Mouse (Mus musculus) adrenal gland, postnatal 10 days (tissue): ENCODE measurements around the gene Gng12. TPM values are rescaled to one million over a fixed set of nuclear protein-coding genes. Genes with fewer than 3 reads are reported as not detected.

ENCODE experiments used
- DNase-seq: peaks from one replicate; pipeline ENCODE4 v3.0.0; 2021; ENCODE audit warnings: mixed read lengths
- total RNA-seq, 2 experiments: library from RNA; stranded (reverse); gene quantifications; 2 replicates each; pipeline ENCODE4 v1.2.3; 2021

The Gng12 gene
- total RNA-seq, 2 experiments from 2014 or later = 85.5 to 86.4 TPM

DNA sequence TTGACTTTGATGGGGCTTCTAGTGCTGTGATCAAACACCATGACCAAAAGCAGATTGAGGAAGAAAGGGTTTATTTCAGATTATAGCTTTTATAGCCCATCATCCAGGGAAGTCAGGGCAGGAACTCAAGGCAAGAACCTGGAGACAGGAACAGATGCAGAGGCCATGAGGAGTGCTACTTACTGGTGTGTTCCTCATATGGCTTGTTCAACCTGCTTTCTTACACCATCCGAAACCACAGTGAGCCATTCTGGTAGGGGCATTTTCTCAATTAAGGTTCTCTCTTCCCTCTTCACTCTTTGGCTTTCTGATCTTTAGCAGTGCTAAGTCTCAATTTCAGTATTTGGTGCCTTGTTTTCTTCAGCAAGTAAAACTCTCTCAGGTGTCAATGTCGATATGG, 19.4 kb downstream of the Gng12 start:
- DNase-seq = no peak

DNA sequence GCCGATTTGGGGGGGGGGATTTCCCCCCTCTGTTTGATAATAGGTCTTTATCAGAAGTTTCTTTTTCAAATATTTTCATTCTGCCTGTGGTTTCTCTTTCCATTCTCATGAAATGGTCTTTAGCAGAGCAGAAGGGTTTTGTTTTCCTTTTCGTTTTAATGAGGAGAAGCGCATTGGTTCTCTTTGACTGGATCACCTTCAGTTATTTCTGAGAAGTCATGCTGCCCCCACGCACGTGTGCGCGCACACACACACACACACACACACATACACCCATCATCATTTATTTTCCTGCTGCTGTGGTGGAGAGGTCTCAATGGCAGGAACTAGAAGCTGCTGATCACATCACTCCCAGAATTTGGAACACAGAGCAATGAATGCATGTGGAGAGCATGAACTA, 20.8 kb downstream of the Gng12 start:
- DNase-seq = no peak

DNA sequence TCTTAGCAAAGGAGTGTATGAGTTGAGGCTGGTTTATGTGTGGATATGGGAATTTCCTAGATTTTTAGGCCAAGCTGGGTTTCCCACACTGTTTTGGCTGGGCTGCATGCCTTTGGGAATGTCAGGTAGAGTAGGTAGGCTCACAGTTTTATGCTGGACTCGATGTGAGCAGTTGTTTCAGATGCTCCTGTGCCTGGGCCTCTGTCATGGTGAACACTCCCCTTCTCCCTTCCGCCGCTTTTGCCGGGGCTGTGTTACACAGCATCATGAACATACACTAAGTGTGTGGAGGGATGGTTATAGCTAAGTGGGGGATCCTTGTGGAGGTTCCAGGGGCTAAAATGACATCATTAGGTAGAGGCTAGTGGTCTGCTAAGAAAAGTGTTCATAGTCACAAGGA, 24.6 kb downstream of the Gng12 start:
- no peak for DNase-seq

DNA sequence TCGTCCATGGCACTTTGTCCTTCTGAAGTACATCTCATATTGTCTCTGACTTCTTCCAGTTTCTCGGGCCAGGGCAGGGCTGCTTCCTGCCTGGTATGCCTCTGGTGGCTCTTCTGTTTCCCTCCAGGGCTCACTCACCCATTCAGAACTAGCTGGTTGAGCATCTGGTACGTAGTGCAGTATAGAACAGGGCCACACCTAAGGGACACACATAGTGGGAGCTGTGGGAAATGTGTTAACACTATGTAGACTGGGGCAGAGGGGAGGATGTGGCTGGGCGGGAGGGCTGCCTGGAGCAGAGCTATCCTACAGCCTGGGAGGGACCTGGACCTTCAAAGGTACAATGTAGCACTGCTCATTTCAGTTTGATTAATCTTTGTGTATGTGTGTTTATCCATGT, 25.6 kb downstream of the Gng12 start:
- DNase-seq = no peak

DNA sequence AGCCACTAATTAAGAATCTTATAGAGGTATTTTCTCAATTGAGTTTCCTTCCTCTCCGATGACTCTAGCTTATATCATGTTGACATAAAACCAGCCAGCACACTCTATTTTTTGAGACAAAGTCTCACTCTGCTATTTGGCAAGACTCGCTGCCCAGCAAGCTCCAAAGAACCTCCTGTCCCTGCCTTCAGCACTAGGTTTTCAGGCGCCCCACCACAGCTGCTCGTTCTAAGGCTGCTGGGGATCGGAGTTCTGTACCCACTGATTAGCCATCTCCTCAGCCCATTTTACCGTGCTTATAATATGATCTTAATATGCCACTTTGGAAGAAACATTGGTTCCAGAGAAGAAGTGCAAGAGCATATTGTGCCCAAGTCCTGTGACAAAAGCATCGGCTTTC, 26.3 kb downstream of the Gng12 start:
- DNase-seq = no peak

DNA sequence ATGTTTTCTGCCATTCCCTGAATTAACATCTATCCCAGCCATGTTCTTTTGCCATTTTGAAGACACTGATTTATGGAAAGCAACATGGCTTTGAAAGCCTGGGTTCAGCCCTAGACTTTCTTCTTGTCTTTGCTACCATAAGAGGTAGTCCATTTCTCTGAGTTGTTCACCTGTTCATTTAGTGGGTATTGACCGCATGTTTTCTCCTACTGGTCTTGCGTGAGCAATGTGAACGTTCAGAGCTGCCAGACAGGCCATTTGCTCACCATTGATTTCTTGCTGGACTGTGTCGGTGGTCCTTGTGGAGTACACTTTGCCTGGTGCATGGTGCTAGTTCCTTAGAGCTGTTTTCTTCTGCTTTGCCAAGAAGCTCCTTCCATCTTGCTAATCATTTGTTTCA, 27.7 kb downstream of the Gng12 start:
- no peak for DNase-seq

DNA sequence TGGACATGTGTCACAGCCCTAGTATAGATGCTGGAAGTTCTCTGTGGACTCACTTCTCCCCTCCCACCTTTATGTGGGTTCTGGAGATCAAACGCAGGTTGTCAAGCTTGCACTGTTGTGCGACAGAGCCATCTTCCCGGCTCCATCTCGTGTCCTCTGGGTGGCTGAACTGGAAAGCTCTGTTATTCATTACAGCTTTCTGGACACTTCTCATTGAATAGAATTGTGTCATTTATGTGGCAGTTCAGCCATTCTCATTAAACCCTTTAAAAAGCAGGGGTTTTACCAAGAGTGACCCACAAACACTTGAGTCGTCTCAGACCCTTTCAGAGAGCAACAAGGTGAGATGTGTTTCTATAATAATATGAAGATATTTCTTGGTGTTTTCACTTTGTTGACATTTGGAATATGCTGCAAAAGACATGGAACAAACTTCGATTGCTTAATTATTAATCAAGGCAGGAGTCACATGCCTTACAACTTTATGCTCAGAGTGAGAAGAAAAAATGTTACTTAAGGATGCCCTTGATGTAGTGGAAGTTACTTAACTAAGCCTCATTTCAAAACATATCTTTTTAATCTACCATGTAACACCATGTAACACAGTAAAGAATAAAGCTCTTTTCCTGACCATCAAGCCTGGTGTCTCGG, 28.2 kb downstream of the Gng12 start:
- DNase-seq = no peak

DNA sequence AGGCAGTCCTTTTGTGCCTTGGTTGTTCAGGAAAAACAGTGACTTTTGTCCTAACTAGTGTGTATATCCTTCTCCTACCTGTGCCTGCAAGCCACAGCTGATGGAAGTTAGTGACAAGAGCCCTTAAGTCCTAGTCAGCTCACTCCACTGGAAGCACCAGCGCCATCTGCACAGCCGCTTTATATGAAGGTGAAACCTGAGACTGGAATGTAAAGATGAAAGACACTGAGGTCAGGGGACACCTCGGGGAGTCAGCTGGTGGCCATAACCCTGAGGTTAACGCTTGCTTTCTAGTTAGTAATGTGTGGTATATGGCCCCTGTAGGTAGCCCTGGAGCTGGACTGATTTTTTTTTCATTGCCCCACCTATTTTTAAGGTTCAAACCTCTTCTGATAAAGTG, 30.1 kb downstream of the Gng12 start:
- no peak for DNase-seq

DNA sequence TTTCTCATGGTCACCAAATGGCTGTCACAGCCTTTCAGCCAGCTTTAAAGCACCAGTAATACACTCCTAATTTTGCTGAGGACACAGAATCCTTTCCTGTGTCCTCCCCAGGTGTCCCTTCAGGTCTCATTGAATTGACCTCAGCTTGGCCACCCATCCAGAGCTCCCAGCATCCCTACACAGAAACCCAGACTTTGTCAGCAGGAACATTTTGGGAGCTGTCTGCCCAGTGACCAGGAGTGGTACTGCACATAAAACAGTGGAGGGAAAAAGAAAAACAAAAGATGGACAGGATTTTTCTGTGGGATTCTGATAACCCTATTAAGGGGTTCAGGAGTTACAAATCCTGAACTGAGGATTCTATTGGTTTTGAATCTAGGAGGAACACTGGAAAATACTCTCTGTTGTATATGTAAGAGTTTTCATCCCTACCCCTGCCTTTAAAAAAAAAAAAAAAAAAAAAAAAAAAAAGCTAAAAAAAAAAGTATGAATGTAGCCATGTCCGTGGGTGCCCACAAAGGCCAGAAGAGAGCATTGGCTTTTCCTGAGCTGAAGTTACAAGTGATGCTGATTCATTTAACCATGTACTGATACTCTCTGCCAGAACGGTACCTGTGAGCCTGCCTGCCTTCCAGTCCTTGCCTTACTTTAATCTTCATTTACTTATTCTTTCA, 32.9 kb downstream of the Gng12 start:
- no peak for DNase-seq

DNA sequence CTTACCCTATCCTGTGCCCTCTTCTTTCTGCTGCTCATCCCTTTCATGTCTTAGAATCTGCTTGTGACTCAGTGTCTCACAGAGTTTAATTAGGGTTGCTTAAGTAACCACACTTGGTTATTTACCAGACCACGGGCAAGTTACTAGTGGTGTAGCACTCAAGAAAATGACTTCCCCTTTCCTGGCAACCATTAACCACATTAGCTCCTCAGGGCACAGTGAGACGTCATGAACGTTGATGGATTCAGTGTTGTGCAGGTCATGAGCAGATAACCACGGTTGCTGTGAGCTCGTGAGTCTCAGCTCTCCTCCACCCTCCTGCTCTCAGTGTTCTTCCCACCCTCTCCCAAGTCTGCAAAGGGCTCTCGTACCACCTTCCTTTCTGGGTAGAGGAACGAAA, 33.5 kb downstream of the Gng12 start:
- no peak for DNase-seq

DNA sequence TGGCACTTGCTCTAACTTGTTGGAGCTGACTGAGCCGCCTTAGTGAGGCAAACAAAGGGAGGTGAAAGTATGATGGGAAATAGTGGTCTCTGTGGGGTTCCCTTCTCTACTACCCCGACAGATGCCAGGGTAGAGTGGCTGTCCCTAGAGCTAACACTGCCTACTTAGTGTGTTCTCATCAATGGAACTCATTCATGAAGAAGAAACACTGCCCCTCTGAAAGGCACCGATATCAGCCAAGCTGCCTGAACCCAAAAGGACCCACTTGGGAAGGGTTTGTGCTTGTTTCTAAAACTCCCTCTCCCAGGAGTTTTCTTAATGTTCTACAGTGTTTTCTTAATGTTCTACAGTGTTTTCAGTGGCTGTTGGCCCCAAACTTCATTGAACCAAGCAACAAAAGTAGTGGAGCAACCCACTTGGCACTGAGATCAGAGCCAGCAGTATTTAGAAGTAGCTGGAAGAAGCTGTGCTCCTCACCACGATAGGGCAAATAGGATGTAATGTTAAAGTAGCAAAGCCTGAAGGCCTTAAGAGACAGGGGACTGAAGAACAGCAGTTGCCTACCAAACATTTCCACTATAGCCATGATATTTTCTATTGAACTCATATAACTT, 36.1 kb downstream of the Gng12 start:
- peak; percentile 33 for DNase-seq

DNA sequence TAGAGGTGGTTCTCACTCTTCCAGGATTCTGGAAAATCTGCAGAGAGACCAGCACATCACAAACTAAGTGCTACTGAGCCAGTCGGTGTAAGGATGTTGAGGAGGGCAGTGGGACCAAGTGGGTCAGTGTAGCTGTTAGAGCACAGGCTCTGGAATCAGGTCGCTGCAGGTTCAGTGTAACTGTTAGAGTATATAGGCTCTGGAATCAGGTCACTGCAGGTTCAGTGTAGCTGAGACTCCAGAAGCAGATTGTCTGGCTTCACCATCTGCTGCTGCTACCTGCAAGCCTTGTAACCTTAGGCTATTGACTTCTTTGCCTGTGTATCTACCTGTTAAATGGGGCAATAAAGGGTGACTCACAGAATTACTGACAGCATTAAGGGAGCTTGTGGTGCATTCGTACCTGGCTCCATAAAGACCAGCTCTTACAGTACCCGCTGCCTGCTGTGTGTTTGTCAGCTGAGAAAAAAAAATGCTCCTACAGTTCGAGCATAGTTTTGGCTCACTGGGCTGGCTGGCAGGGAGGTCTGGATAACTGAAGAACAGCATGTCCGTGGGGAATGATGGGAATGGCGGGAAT, 44.5 kb downstream of the Gng12 start:
- no peak for DNase-seq

DNA sequence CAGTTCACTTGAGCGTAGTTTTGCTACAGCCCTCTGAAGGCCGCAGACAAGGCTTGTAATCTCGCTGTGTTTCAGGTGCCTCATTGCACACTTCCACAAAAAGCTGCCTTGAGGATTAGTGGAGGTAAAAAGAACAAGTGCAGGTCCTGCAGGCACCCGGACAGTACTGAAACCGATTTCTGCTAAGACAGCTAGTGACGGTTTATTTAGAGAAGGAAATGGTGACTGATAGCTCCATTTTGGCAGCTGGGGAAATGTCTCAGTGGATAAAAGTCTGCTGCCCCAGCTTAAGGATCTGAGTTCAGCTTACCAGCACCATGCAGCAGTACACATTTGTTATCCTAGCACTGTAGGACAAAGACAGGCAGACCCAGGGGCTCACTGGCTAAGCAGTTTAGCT, 45.6 kb downstream of the Gng12 start:
- no peak for DNase-seq

DNA sequence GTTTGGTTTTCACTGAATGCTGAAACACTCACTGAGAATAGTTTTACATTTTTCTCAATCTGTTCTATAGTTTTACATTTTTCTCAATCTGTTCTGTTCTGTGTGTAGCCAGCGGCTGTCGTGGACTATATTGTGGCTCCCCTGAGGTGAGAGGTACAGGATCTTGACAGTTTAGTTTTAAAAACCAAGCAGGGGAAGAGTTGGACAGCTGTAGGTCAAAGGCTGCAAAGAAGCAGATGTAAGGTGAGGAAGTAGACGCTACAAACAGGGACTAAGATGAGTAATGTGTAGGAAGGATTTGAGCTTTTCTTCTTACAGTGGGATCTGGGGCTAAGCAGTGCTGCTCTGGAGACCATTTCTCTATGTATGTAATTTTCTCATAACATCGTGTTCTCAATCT, 46.6 kb downstream of the Gng12 start:
- no peak for DNase-seq

DNA sequence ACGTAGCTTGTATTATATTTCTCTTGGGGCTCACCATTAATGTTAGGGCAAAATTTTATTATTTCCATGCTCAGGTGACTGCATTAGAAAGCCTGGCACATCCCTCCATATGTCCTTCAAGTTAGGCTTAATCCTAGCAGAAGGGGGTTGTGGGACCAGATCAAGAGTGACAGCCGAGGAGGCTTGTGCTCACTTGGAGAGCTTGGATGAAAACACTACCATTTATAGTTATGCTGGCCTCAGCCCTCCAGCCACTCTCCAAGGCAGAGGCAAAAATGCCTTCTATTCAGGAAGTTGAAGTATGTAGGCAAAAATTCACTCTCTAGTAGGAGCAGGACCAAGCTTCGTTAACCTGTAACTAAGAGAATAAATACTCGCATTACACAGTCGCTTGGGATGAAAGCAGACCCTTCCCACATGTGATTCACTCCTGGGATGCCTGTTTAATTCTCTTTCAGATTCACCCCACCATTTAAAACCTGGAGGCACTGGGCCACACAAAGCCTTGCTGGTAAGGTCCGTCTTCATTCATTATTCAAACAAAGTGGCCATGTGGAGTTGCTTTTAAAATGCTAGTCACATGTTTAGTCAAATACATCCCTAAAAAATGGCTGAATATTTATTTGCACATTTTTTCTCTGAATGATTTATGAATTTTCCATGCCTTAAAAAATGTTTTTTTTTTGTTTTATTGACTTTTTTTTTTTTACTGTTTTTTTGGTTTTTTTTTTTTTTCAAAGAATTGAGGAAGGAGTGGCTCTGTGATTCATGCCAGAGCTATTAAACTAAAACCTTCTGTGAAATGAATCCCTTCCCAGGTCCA, 47.4 kb downstream of the Gng12 start:
- no peak for DNase-seq

DNA sequence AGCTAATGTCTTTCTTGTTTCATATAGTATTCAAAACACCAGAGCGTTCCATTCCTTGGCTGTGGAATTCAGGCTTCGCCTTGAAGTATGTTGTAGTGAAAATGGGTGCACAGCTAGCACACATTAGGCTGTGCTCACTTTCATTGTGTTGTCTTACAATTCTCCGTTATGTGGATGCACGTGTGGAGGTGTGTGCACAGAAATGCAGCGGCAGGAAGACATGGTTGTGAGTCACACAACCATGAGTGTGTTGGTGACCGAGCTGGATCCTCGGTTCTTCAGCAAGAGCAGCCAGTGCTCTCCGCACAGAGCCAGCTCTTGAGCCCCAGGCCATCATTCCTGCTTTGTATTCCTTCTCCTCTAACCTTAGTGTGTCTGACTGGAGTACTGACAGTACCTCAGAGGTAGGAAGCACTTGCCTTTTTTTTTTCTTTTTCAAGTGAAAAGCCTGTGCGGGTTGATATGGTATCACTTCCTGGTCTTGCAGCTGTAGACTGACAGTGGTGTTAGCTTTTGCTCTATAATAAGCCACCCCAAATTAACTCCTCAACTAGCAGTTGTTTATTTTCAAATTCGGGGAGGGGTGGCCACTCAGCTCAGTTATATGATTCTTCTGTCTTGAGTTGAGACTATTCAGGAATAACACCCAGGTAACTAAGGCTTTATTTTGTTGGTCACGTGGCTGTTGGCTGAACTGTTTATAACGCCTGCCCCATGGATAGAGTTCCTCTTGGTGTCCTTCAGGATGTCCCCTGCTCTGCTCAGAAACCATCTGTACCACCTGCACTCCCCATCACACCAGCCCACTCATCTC, 48.2 kb downstream of the Gng12 start:
- no peak for DNase-seq

DNA sequence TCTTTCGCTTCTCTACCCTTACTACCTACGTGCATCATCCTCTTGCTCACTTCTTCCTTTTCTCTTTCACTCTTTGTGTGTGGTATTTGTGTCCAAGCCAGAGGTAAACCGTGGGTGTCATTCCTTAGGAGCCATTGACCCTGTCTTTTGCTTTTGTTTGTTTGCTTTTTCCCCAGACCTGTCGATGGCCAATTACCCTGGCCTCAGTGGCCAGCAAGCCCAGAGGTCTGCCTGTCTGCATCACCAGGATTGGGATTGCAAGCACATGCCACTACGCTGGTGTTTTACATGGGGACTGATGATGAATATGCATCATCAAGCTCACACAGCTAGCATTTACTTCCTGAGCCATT, 48.8 kb downstream of the Gng12 start:
- no peak for DNase-seq

DNA sequence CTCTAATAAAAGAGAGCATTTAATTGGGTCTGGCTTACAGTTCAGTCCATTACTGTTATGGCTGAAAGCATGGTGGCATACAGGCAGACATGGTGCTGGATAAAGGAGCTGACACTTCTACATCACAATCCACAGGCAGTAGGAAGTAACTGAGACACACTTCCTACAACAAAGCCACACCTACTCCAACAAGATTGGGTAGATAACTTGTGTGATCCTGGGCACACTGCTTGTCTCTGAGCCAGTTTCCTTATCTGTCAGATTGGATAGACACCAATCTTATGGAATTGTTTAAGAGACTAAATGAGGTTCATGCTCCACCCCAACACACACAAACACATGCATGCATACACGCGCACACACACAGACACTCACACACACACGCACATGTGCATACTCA, 51.9 kb downstream of the Gng12 start:
- DNase-seq = no peak

DNA sequence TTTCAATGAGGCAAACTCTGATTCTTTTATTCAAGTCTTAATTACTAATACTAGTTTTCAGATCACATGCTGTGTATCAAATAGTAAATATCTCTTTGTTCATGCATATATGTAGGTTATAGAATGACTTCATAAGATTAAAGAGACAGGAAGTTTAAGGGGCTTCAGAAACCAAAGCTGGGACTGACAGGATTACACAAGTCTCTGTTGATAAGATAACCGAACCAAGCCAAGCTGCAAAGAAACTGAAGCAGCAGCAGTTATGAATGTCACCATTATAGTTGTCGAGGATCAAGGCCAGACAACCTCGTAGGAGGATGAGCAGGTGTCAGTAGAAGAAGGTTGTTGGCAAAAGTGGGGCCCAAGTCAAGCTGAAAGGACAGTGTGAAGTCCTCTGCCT, 52.7 kb downstream of the Gng12 start:
- no peak for DNase-seq

DNA sequence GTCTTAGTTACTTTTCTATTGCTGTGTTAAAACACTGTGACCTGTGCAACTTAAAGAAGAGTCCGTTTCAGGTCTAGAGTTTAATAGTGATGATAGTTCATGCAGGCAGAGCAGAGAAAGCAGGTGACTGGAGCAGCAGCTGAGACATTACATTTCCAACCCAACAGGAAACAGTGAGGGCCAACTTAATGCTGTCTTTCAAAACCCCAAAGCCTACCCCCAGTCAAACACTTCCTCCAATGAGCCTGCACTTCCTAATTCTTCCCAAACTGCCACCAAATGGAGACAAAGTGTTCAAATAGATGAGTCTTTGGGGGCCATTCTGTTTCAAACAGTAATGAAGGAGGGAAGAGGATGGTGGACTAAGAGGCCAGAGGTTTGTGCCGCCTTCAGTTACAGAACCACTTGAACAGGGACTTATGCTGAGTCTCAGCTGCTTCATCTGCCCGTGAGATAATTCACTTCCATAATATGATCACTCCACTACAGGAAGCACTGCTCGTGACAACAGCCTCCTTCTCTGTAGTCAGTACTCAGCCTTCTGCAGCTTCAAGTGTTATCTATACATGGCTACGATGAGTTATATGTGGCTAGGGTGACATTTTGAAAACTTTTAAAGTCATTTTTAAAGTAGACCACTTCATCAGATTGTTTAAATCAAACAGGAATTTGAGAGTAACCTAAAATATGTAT, 55.7 kb downstream of the Gng12 start:
- no peak for DNase-seq

DNA sequence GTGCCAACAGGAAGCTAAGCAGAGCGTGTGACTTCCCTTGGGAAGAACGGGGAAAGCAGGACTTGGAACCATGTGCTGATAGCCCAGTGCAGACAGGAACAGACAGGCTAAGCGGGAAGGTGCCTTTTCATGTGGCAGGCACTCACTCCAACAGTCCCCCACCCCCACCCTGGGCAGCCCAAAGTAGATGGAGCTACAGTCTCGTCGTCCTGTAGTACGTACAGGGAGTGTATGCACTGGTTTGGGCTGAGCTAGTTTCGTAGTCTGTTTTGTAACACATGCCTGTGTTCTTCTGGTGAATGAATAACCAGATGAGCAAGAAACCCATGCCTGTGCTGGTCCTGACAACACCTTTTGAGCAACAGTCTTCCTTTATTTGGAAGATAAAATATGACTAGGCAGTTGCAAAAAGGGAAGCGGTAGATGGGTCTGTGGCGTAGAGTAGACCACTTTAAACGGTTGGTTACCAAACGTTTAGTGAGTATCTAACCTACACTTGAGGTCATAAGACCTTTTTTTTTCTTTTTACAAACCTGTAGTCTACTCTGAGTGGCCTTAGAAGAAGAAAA, 57.8 kb downstream of the Gng12 start:
- DNase-seq = no peak
